45 mouse cellular contexts compared by ENCODE assay signal in genomic region chr3:81951785-81952184, GRCm38 (mm10). TPM values are rescaled to one million over a fixed set of nuclear protein-coding genes. Genes with fewer than 3 reads are reported as not detected.
"Had no signal": no experiment of that assay in that cellular context is flagged by ENCODE, and none has a peak within 500 bp of the region (broad histone marks: within the 10 kb centered on the region; RNA-seq: fewer than 3 reads in every experiment).

No protein-coding gene starts in this region.

- H3K27ac ChIP-seq: limb, embryonic 10.5 days; limb, embryonic 12.5 days; limb, embryonic 13.5 days; limb, embryonic 15.5 days; liver, embryonic 12.5 days; liver, embryonic 13.5 days; liver, embryonic 14.5 days; liver, embryonic 15.5 days; lung, embryonic 15.5 days; macrophage; midbrain, embryonic 10.5 days; midbrain, embryonic 12.5 days; midbrain, embryonic 13.5 days; midbrain, embryonic 15.5 days; neural tube, embryonic 12.5 days; neural tube, embryonic 13.5 days had no signal

- DNase-seq: left cerebral cortex, postnatal 4 days; liver; liver, embryonic 13.5 days; liver, postnatal 0 days; lung, adult 18-20 months; lung, adult 2 months; lung, embryonic 14.5 days; lung, postnatal 10 days; lung, postnatal 14 days; lung, postnatal 36 days; lung, postnatal 4 days; midbrain, embryonic 14.5 days had no signal

- H3K4me3 ChIP-seq: limb, embryonic 10.5 days; limb, embryonic 12.5 days; limb, embryonic 13.5 days; limb, embryonic 15.5 days; liver, embryonic 12.5 days; liver, embryonic 13.5 days; liver, embryonic 15.5 days; lung, embryonic 15.5 days; megakaryocyte, embryonic 14.5 days; midbrain, embryonic 10.5 days; midbrain, embryonic 12.5 days; midbrain, embryonic 13.5 days; midbrain, embryonic 15.5 days; myocyte; neural tube, embryonic 12.5 days; neural tube, embryonic 13.5 days had no signal

- H3K9me3 ChIP-seq: limb, embryonic 10.5 days; limb, embryonic 12.5 days; limb, embryonic 13.5 days; limb, embryonic 15.5 days; liver, embryonic 12.5 days; liver, embryonic 13.5 days; liver, embryonic 15.5 days; lung, embryonic 15.5 days; megakaryocyte, embryonic 14.5 days; midbrain, embryonic 10.5 days; midbrain, embryonic 12.5 days; midbrain, embryonic 13.5 days; midbrain, embryonic 15.5 days; neural tube, embryonic 12.5 days; neural tube, embryonic 13.5 days had no signal

- H3K4me1 ChIP-seq: limb, embryonic 15.5 days; liver, embryonic 13.5 days; liver, embryonic 15.5 days; lung, embryonic 15.5 days; midbrain, embryonic 10.5 days; midbrain, embryonic 12.5 days; midbrain, embryonic 13.5 days; midbrain, embryonic 15.5 days; neural tube, embryonic 12.5 days; neural tube, embryonic 13.5 days had no signal

- ATAC-seq: liver, embryonic 12.5 days; liver, postnatal 0 days; lung, postnatal 0 days; midbrain, embryonic 13.5 days; midbrain, embryonic 15.5 days; midbrain, embryonic 16.5 days had no signal

- H3K4me2 ChIP-seq: limb, embryonic 12.5 days; limb, embryonic 13.5 days; limb, embryonic 15.5 days; liver, embryonic 11.5 days; liver, embryonic 12.5 days; liver, embryonic 13.5 days; liver, embryonic 15.5 days; lung, embryonic 14.5 days; lung, embryonic 15.5 days; midbrain, embryonic 11.5 days; midbrain, embryonic 12.5 days; midbrain, embryonic 13.5 days; midbrain, embryonic 15.5 days; neural tube, embryonic 12.5 days; neural tube, embryonic 13.5 days had no signal

- H3K9ac ChIP-seq: limb, embryonic 12.5 days; limb, embryonic 13.5 days; limb, embryonic 15.5 days; liver, embryonic 12.5 days; liver, embryonic 13.5 days; liver, embryonic 14.5 days; liver, embryonic 15.5 days; liver, postnatal 0 days; lung, embryonic 14.5 days; lung, embryonic 15.5 days; midbrain, embryonic 12.5 days; midbrain, embryonic 13.5 days; midbrain, embryonic 15.5 days; neural tube, embryonic 12.5 days; neural tube, embryonic 13.5 days had no signal

- H3K27me3 ChIP-seq: limb, embryonic 12.5 days; limb, embryonic 13.5 days; limb, embryonic 15.5 days; liver, embryonic 12.5 days; liver, embryonic 13.5 days; liver, embryonic 15.5 days; lung, embryonic 15.5 days; megakaryocyte, embryonic 14.5 days; midbrain, embryonic 12.5 days; midbrain, embryonic 13.5 days; midbrain, embryonic 15.5 days; neural tube, embryonic 12.5 days; neural tube, embryonic 13.5 days had no signal

- H3K36me3 ChIP-seq: limb, embryonic 10.5 days; limb, embryonic 12.5 days; limb, embryonic 13.5 days; limb, embryonic 15.5 days; liver, embryonic 12.5 days; liver, embryonic 13.5 days; liver, embryonic 15.5 days; lung, embryonic 15.5 days; midbrain, embryonic 10.5 days; midbrain, embryonic 12.5 days; midbrain, embryonic 13.5 days; midbrain, embryonic 15.5 days; neural tube, embryonic 12.5 days; neural tube, embryonic 13.5 days had no signal

RNA-seq across cellular contexts. Expression of gene Tdo2, which starts 24.2 kb away (rescaled TPM):
- total RNA-seq: megakaryocyte progenitor cell, adult 5-6 weeks; megakaryocyte, adult 5-6 weeks; megakaryocyte-erythroid progenitor cell, adult 5-6 weeks; midbrain, postnatal 0 days; monocyte, adult 5-6 weeks had no signal
- polyA plus RNA-seq: liver, embryonic 15.5 days; macrophage; midbrain, embryonic 10.5 days; midbrain, embryonic 11.5 days; midbrain, embryonic 12.5 days; midbrain, embryonic 13.5 days; midbrain, embryonic 15.5 days; midbrain, embryonic 16.5 days; myocyte; neural tube, embryonic 11.5 days had no signal

RNA-seq across cellular contexts. Expression of gene Asic5, which starts 30.3 kb away (rescaled TPM):
- total RNA-seq: left cerebral cortex, postnatal 14 days; left cerebral cortex, postnatal 25 days; left cerebral cortex, postnatal 36 days; left cerebral cortex, postnatal 4 days; megakaryocyte progenitor cell, adult 5-6 weeks; megakaryocyte, adult 5-6 weeks; megakaryocyte-erythroid progenitor cell, adult 5-6 weeks; midbrain, postnatal 0 days; monocyte, adult 5-6 weeks had no signal
- polyA plus RNA-seq: limb, embryonic 10.5 days; limb, embryonic 11.5 days; limb, embryonic 12.5 days; limb, embryonic 13.5 days; limb, embryonic 14.5 days; limb, embryonic 15.5 days; liver, embryonic 11.5 days; liver, embryonic 12.5 days; liver, embryonic 13.5 days; liver, embryonic 14.5 days; liver, embryonic 15.5 days; lung, adult 2 months; lung, embryonic 14.5 days; lung, embryonic 15.5 days; lung, embryonic 16.5 days; macrophage; midbrain, embryonic 10.5 days; midbrain, embryonic 11.5 days; midbrain, embryonic 12.5 days; midbrain, embryonic 14.5 days; midbrain, embryonic 15.5 days; midbrain, embryonic 16.5 days; myocyte; neural tube, embryonic 11.5 days; neural tube, embryonic 12.5 days; neural tube, embryonic 13.5 days had no signal
